Mouse (Mus musculus): ENCODE measurements around the gene Gm8882. TPM values are rescaled to one million over a fixed set of nuclear protein-coding genes. Genes with fewer than 3 reads are reported as not detected.
"Not testable (repeated sequence)": the region's sequence is repeated elsewhere in the genome, so short reads cannot be mapped to it uniquely, and the experiment has no call there.

Gm8882 gene
- not detected in 2 replicates for polyA plus RNA-seq (2016; fragmentation: Nextera tagmentation; extraction: Ambion mirVana)

GRCm38 (mm10) chr6:132364034-132364433, at the start of gene Gm8882:
TSS of gene Gm8882 (minus strand) at chr6:132364134.
- WGBS: 80% methylated on average over 1 of the region's 1 CpGs

GRCm38 (mm10) chr6:132314657-132315056, 49.3 kb downstream of the Gm8882 start, which contains the start of gene Prpmp5:
TSS of gene Prpmp5 (minus strand) at chr6:132314757.
- H3K27ac ChIP-seq; H3K9ac ChIP-seq; H3K9me3 ChIP-seq; H3K4me1 ChIP-seq; H3K36me3 ChIP-seq; H3K4me3 ChIP-seq; H3K27me3 ChIP-seq; ATAC-seq (ENCODE audit: insufficient number of reproducible peaks, insufficient read depth, low FRiP score, low TSS enrichment); H3K4me2 ChIP-seq (replicated peaks): not testable (repeated sequence)

More at GRCm38 (mm10) chr6:132364034-132364433, at the start of gene Gm8882:
- H3K9ac ChIP-seq; H3K4me1 ChIP-seq; H3K9me3 ChIP-seq; H3K4me2 ChIP-seq (replicated peaks); H3K36me3 ChIP-seq; H3K27me3 ChIP-seq; H3K4me3 ChIP-seq; H3K27ac ChIP-seq; ATAC-seq (ENCODE audit: insufficient number of reproducible peaks, insufficient read depth, low FRiP score, low TSS enrichment): not testable (repeated sequence)

Other genes with a start within 250 kb of the Gm8882 start
- gene Prb1, start 153.6 kb downstream of the Gm8882 start, polyA plus RNA-seq (2016; fragmentation: Nextera tagmentation; extraction: Ambion mirVana): not detected in 2 replicates
- gene Prpmp5, start 49.4 kb downstream of the Gm8882 start, polyA plus RNA-seq (2016; fragmentation: Nextera tagmentation; extraction: Ambion mirVana): not detected in 2 replicates
- gene Prh1, start 205.7 kb upstream of the Gm8882 start, polyA plus RNA-seq (2016; fragmentation: Nextera tagmentation; extraction: Ambion mirVana): not detected in 2 replicates
- not detected in 2 replicates for gene Prp2, start 231.8 kb upstream of the Gm8882 start, polyA plus RNA-seq (2016; fragmentation: Nextera tagmentation; extraction: Ambion mirVana)